Mouse (Mus musculus) MEL (cell line): ENCODE measurements around the gene Clpb.

ENCODE experiments used
- EP300 ChIP-seq, 2 experiments: IDR thresholded peaks; 2 replicates each; pipeline ENCODE4 v1.6.1; 2011; ENCODE audit warnings: improper control_type of control experiment in 2 of 2, low read length in 2 of 2, low read depth in 1 of 2, mild to moderate bottlenecking in 1 of 2
- POLR2A ChIP-seq, 2 experiments: IDR thresholded peaks; 2 replicates each; pipeline ENCODE4 v1.6.1; 2011 to 2012; ENCODE audit warnings: low read length in 2 of 2, mild to moderate bottlenecking in 2 of 2, control low read depth in 1 of 2, improper control_type of control experiment in 1 of 2, low read depth in 1 of 2, moderate library complexity in 1 of 2; ENCODE audit not compliant: control insufficient read depth in 1 of 2, insufficient read depth in 1 of 2, poor library complexity in 1 of 2
- POLR2AphosphoS5 ChIP-seq: IDR thresholded peaks from 2 replicates; pipeline ENCODE4 v1.6.1; 2012; ENCODE audit warnings: low read depth, borderline replicate concordance, mild to moderate bottlenecking, inconsistent platforms, low read length, moderate library complexity, mixed read lengths
- RCOR1 ChIP-seq: IDR thresholded peaks from 2 replicates; pipeline ENCODE4 v1.6.1; 2012; ENCODE audit warnings: low read depth, mild to moderate bottlenecking, inconsistent platforms, low read length, improper control_type of control experiment
- SMC3 ChIP-seq: IDR thresholded peaks from 2 replicates; pipeline ENCODE4 v1.6.1; 2011; ENCODE audit warnings: low read depth, low read length, improper control_type of control experiment
- TBP ChIP-seq: IDR thresholded peaks from 2 replicates; pipeline ENCODE4 v1.8.0; 2011; ENCODE audit warnings: low read depth, low read length, improper control_type of control experiment

- TF ChIP-seq RCOR1 (no peak), POLR2A (IDR thresholded peaks at IDR 0.05; ENCODE audit: control insufficient read depth in 1 of 2, insufficient read depth in 1 of 2, low read depth in 1 of 2, low read length in 2 of 2, poor library complexity in 1 of 2) (no peak), TBP (no peak), POLR2AphosphoS5 (no peak), EP300 (IDR thresholded peaks at IDR 0.05; ENCODE audit: low read depth in 1 of 2, low read length in 2 of 2) (no peak), SMC3 (no peak)
These were observed 29.7 kb upstream of the Clpb start for GRCm38 (mm10) chr7:101633629-101634177.
